Mouse (Mus musculus) brown adipose tissue, adult 24 weeks (tissue): ENCODE measurements around the gene Efna2. TPM values are rescaled to one million over a fixed set of nuclear protein-coding genes. Genes with fewer than 3 reads are reported as not detected.
"Not testable (repeated sequence)": the region's sequence is repeated elsewhere in the genome, so short reads cannot be mapped to it uniquely, and the experiment has no call there.

Experiments
- H3K27ac ChIP-seq: fragments of 200-500 bp; replicated peaks from 2 replicates; pipeline ENCODE4 v1.5.1; 2012; ENCODE audit warnings: low read depth, mild to moderate bottlenecking, low read length
- H3K4me1 ChIP-seq: fragments of 200-500 bp; 2 replicates; pipeline ENCODE4 v1.6.1; 2012; ENCODE audit warnings: low read length, mixed read lengths; ENCODE audit not compliant: control insufficient read depth, insufficient read depth, insufficient read length
- H3K4me3 ChIP-seq: fragments of 200-500 bp; 2 replicates; pipeline ENCODE4 v1.5.1; 2012; ENCODE audit warnings: low read depth, mild to moderate bottlenecking, low read length, moderate library complexity; ENCODE audit not compliant: insufficient read depth
- polyA plus RNA-seq: library from polyadenylated mRNA; stranded (reverse); fragments of >200 nt; gene quantifications from 2 replicates; pipeline ENCODE4 v1.2.4, GENCODE M21; 2012; ENCODE audit not compliant: missing spikeins, insufficient read depth, insufficient read length

The Efna2 gene
- polyA plus RNA-seq, 1 experiment: 1.1 TPM

DNA sequence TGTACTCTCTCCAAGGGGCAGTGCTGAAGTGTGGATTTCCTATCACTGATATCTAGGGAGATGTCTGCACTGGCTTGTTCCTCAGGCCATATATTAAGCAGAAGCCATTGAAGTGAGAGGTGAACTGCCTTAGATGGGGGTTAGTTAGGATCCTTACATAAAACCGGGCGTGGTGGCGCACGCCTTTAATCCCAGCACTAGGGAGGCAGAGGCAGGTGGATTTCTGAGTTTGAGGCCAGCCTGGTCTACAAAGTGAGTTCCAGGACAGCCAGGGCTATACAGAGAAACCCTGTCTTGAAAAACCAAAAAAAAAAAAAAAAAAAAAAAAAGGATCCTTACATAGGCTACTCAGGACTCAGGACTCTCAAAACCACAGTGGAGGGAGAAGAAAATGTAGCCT lies 13.1 kb upstream of the Efna2 start:
- not testable (repeated sequence) for H3K27ac ChIP-seq
- H3K4me1 ChIP-seq: peaks cover 18% of the 10 kb centered on the region

DNA sequence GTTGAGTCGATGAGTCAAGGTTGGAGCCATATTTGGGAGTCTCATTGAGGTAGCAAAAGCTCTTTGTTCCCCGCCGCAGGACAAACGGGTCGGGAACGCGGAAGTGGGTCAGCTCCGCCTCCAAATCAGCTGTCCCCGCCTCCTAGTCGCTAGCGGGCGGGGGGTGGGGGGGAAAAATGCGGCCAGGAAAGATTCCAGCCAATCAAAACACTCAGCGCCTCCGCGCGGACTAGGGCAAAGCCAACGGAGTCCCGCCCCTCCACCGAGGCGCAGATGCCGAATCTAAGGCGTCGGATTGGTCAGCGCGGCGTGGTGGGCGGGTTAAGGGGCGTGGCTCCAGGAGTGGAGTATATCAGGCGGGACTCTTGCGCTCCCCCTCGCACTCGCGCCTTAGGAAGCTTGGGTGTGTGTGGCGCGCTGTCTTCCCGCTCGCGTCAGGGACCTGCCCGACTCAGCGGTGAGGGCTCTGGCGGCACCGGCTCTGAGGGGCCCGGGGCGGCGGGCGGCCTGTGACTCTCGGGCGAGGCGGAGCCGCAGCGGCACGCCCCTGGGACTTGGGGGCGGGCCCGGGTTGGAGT lies 11.7 kb upstream of the Efna2 start:
- Histone ChIP-seq H3K4me3 (peak overlapping the region; percentile 87), H3K4me1 (peaks cover 12% of the 10 kb centered on the region; the same call in 1 of the 2 replicates), H3K27ac (peak overlapping the region; percentile 82)

More for the DNA sequence above, 13.1 kb upstream of the Efna2 start:
- H3K4me3 ChIP-seq: not testable (repeated sequence)

- Histone ChIP-seq H3K4me1 (peaks cover 12% of the 10 kb centered on the region; the same call in 1 of the 2 replicates), H3K27ac (peak overlapping the region; percentile 82), H3K4me3 (peak overlapping the region; percentile 87)
These were observed 11.1 kb upstream of the Efna2 start for GRCm38 (mm10) chr10:80168038-80168661.

DNA sequence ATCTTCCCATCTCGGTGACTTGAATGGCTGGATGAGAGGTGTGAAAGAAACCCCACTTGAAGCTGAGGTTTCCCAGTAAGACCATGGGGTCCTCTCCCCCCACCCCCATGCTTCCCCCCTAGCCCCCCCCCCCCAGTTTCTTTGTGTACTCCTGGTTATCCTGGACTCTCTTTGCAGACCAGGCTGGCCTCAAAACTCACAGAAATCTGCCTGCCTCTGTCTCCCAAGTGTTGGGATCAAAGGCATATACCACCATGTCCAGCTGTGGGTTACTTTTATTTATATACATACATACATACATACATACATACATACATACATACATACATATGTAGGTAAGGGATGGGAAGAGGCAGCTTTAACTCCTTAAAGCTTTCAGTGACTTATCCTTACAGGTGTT lies 10.2 kb upstream of the Efna2 start:
- Histone ChIP-seq H3K4me3 (no peak overlapping the region), H3K4me1 (peaks cover 7% of the 10 kb centered on the region; the same call in 1 of the 2 replicates), H3K27ac (no peak overlapping the region)

GRCm38 (mm10) chr10:80169651-80170050 lies 9.6 kb upstream of the Efna2 start:
- Histone ChIP-seq H3K4me1 (peaks cover 4% of the 10 kb centered on the region; the same call in 1 of the 2 replicates), H3K27ac (no peak overlapping the region), H3K4me3 (no peak overlapping the region)

DNA sequence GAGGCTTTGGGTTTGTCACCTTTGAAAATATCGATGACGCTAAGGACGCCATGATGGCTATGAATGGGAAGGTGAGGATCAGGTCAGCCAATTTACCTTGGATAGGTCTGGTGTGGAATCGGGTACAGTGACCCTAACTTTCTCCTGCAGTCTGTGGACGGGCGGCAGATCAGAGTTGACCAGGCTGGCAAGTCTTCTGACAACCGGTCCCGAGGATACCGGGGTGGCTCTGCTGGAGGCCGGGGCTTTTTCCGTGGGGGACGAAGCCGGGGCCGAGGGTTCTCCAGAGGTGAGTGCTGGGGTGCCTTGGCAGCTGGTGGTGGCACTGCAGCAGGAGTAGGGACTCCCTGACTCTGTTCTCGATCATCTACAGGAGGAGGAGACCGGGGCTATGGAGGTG lies 9.2 kb upstream of the Efna2 start:
- Histone ChIP-seq H3K27ac (no peak overlapping the region), H3K4me1 (peaks cover 4% of the 10 kb centered on the region; the same call in 1 of the 2 replicates), H3K4me3 (no peak overlapping the region)

GRCm38 (mm10) chr10:80170601-80171021 lies 8.7 kb upstream of the Efna2 start:
- no peak overlapping the region for H3K4me3 ChIP-seq
- H3K4me1 ChIP-seq: peaks cover 4% of the 10 kb centered on the region; the same call in 1 of the 2 replicates
- H3K27ac ChIP-seq: no peak overlapping the region

GRCm38 (mm10) chr10:80171252-80171651 lies 8.0 kb upstream of the Efna2 start:
- Histone ChIP-seq H3K27ac (no peak overlapping the region), H3K4me3 (no peak overlapping the region), H3K4me1 (peaks cover 4% of the 10 kb centered on the region; the same call in 1 of the 2 replicates)

- Histone ChIP-seq H3K27ac (no peak overlapping the region; the same call in 1 of the 2 replicates), H3K4me3 (no peak overlapping the region; the same call in 1 of the 2 replicates)
These were observed 7.3 kb upstream of the Efna2 start for GRCm38 (mm10) chr10:80171760-80172526.

DNA sequence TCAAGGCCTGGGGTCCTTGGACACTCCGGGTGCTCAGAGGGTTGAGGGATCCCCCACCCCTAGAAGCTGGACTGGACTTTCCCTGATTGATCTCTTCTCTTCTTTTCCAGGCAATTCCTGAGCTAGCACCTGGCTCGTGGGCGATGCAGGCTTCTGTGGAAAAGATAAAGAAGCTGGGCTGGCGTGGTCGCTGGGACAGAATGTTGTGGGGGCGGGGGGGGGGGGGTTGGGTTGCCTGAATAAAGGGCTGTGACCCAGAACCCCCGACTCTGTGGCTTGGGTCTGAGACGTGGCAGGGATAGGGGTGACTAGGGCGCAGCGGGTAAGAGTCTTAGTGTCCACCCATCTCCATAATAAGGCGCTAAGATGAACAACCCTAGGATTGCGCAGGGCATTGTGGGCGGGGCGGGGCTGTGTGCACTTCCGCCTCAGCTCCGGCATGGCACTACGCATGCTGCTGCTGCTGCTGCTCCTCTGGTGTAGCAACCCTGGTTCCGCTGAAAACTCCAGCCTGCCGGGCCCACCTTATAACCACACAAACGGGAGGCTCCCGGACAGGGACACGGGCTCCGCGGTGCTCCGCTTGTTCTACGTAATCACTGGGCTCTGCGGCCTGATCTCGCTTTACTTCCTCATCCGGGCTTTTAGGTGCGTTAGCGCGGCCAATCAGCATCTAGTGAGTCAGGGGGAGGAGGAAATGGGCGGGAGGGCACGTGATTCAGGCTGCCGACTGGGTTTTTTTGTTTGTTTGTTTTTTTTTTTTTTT lies 6.6 kb upstream of the Efna2 start, which contains the start of gene 1600002K03Rik:
1600002K03Rik (plus strand) TSS at position 418 of the 766 bp plus-strand sequence.
- Histone ChIP-seq H3K4me1 (peaks cover 4% of the 10 kb centered on the region; the same call in 1 of the 2 replicates), H3K4me3 (peak within 1 kb of the TSS; percentile 82), H3K27ac (peak within 1 kb of the TSS; percentile 84)

More at GRCm38 (mm10) chr10:80171760-80172526, 7.3 kb upstream of the Efna2 start:
- H3K4me1 ChIP-seq: peaks cover 4% of the 10 kb centered on the region; the same call in 1 of the 2 replicates

GRCm38 (mm10) chr10:80173358-80173757 lies 5.9 kb upstream of the Efna2 start:
- H3K4me3 ChIP-seq: peak overlapping the region; percentile 82
- peaks cover 4% of the 10 kb centered on the region; the same call in 1 of the 2 replicates for H3K4me1 ChIP-seq
- peak overlapping the region; percentile 49 for H3K27ac ChIP-seq

GRCm38 (mm10) chr10:80173955-80174640 lies 5.2 kb upstream of the Efna2 start:
- Histone ChIP-seq H3K4me1 (peaks cover 4% of the 10 kb centered on the region; the same call in 1 of the 2 replicates), H3K27ac (no peak overlapping the region), H3K4me3 (no peak overlapping the region)

- H3K4me1 ChIP-seq: peaks cover 4% of the 10 kb centered on the region; the same call in 1 of the 2 replicates
- H3K27ac ChIP-seq: no peak overlapping the region
- H3K4me3 ChIP-seq: no peak overlapping the region
These were observed 4.6 kb upstream of the Efna2 start for GRCm38 (mm10) chr10:80174705-80175104.
